Mouse (Mus musculus) heart, postnatal 0 days (tissue): ENCODE data around the gene Med13.

Experiments
- CTCF ChIP-seq: IDR thresholded peaks from 2 replicates; pipeline ENCODE4 v1.5.1; 2016; ENCODE audit warnings: antibody characterized with exemption, control low read depth, low read depth
- EP300 ChIP-seq: IDR thresholded peaks from 2 replicates; pipeline ENCODE4 v1.6.1; 2016; ENCODE audit warnings: antibody characterized with exemption, low read depth

GRCm38 (mm10) chr11:86324251-86324650 lies 33.2 kb downstream of the Med13 start:
- no peak for TF ChIP-seq CTCF
- no peak for TF ChIP-seq EP300
